Mouse (Mus musculus): ENCODE data around the gene Ppp1r2.

GRCm38 (mm10) chr16:31290751-31291365 is 15.8 kb upstream of the Ppp1r2 start:
- no peak for TF ChIP-seq POLR2A (IDR thresholded peaks at IDR 0.05; ENCODE audit: low read depth, low read length)
- TF ChIP-seq TBP (conservative IDR thresholded peaks at IDR 0.05; ENCODE audit: low read depth, low read length), result no peak

All from CH12.LX (cell line).